Mouse (Mus musculus) heart, postnatal 0 days (tissue): ENCODE measurements around the gene Nr6a1. TPM values are rescaled to one million over a fixed set of nuclear protein-coding genes. Genes with fewer than 3 reads are reported as not detected.
A peak's percentile ranks its signal among the peaks of the same experiment; 100 is the strongest.

ENCODE experiments used
- ATAC-seq: fragments of 200-750 bp; cut with Nextera tagmentation; 2 replicates; pipeline ENCODE4 v1.8.0; 2017; ENCODE audit warnings: low read depth, moderate number of reproducible peaks, moderate library complexity; ENCODE audit not compliant: insufficient read depth
- DNase-seq: peaks from one replicate; pipeline ENCODE4 v3.0.0-alpha.2; 2016; ENCODE audit warnings: low spot score
- H3K27ac ChIP-seq: fragments of 300-500 bp; sonication (generic); 2 replicates; pipeline ENCODE4 v1.5.1; 2014; ENCODE audit warnings: low read depth, mild to moderate bottlenecking
- H3K27me3 ChIP-seq: fragments of 300-500 bp; sonication (generic); 2 replicates; pipeline ENCODE4 v1.6.1; 2014; ENCODE audit warnings: low read length, mixed read lengths; ENCODE audit not compliant: control insufficient read depth, insufficient read depth
- H3K36me3 ChIP-seq: fragments of 300-500 bp; sonication (generic); replicated peaks from 2 replicates; pipeline ENCODE4 v1.6.1; 2014; ENCODE audit warnings: low read length, mixed read lengths; ENCODE audit not compliant: control insufficient read depth, insufficient read depth
- H3K4me1 ChIP-seq: fragments of 300-500 bp; sonication (generic); 2 replicates; pipeline ENCODE4 v1.6.1; 2014; ENCODE audit warnings: antibody characterized with exemption; ENCODE audit not compliant: control insufficient read depth, insufficient read depth
- H3K4me2 ChIP-seq: fragments of 300-500 bp; sonication (generic); 2 replicates; pipeline ENCODE4 v1.6.1; 2014; ENCODE audit warnings: low read depth, mild to moderate bottlenecking, low read length, moderate library complexity
- H3K4me3 ChIP-seq: fragments of 300-500 bp; sonication (generic); 2 replicates; pipeline ENCODE4 v1.5.1; 2014; ENCODE audit warnings: low read depth, low read length
- H3K9ac ChIP-seq: fragments of 300-500 bp; sonication (generic); replicated peaks from 2 replicates; pipeline ENCODE4 v1.6.1; 2014; ENCODE audit warnings: low read depth, low read length, mixed read lengths
- H3K9me3 ChIP-seq: fragments of 300-500 bp; sonication (generic); replicated peaks from 2 replicates; pipeline ENCODE4 v1.6.1; 2016; ENCODE audit warnings: low read length; ENCODE audit not compliant: control insufficient read depth
- CTCF ChIP-seq: IDR thresholded peaks from 2 replicates; pipeline ENCODE4 v1.5.1; 2016; ENCODE audit warnings: antibody characterized with exemption, control low read depth, low read depth
- EP300 ChIP-seq: IDR thresholded peaks from 2 replicates; pipeline ENCODE4 v1.6.1; 2016; ENCODE audit warnings: antibody characterized with exemption, low read depth
- WGBS: fragments of 180-500 bp; shearing (Covaris S2); extraction: QIAGEN DNeasy Blood & Tissue Kit; methylation state at CpG from one replicate; pipeline ENCODE4 v1.1.7; 2014; 5-methylcytosine and 5-hydroxymethylcytosine counted together
- polyA plus RNA-seq: library from polyadenylated mRNA; unstranded; fragments of >200 nt; fragmentation: Nextera tagmentation; extraction: Ambion mirVana; gene quantifications from 2 replicates; pipeline ENCODE4 v1.2.1, GENCODE M21; 2015
- total RNA-seq: library from RNA; depleted of rRNA; stranded (reverse); fragments of >200 nt; gene quantifications from 2 replicates; pipeline ENCODE4 v1.2.3, GENCODE M21; 2014; ENCODE audit warnings: low replicate concordance

The Nr6a1 gene
- total and polyA plus RNA-seq, 2 experiments from 2014 or later = 0.31 to 0.99 TPM

DNA sequence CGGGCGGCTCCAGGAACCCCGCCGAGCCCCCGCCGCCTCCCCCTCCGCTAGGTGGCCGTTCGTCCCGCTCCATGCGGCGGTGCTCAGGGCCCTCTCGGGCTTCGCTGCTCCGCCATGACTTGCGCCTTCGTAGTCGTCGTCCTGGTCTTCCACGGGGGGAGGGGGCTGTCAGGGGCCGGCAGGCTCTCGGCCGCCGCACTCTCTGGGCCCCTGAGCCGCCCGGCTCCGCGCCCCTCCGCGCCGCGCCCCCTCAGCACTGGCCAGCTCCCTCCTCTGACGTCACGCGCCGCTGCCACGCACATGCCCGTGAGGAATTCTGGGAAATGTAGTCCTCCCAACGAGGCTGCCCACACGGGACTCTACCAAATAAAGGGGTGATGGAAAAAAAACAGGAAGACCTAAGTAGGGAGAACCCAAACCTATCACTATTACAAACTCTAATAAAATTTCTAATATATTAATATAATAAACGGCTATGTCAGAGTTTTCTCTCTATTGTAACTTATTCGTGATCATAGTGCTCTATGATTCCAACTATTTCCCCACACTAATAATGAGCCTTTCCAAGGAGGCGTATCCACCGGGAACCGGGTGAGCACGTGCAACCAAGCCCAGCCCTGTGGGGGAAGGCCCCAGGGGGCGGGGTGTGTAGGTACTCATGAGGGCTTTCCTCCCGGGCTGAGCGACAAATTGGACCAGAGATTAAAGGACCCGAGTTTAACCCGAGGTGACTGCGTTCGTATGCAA lies 1.2 kb downstream of the Nr6a1 start:
- H3K4me1 ChIP-seq = 0 out of 2 replicates have a peak, but pooled peaks cover 6% of the 10 kb centered on the region
- H3K9ac ChIP-seq = peak overlapping the region; percentile 67
- H3K36me3 ChIP-seq = no peaks in the 10 kb centered on the region
- peaks cover 20% of the 10 kb centered on the region for H3K27me3 ChIP-seq
- TF ChIP-seq CTCF (no peak; the same call in 1 of the 2 replicates), EP300 (peak; percentile 79; the same call in 1 of the 2 replicates)
- 0% methylated on average over 44 of the region's 53 CpGs for WGBS
- H3K9me3 ChIP-seq = no peaks in the 10 kb centered on the region
- H3K27ac ChIP-seq = 0 out of 2 replicates have a peak overlapping the region, but pooled peaks have one; percentile 4
- peak overlapping the region; percentile 97 for H3K4me3 ChIP-seq
- peak; percentile 96 for DNase-seq
- ATAC-seq = peak; percentile 95
- H3K4me2 ChIP-seq = peak overlapping the region; percentile 98

DNA sequence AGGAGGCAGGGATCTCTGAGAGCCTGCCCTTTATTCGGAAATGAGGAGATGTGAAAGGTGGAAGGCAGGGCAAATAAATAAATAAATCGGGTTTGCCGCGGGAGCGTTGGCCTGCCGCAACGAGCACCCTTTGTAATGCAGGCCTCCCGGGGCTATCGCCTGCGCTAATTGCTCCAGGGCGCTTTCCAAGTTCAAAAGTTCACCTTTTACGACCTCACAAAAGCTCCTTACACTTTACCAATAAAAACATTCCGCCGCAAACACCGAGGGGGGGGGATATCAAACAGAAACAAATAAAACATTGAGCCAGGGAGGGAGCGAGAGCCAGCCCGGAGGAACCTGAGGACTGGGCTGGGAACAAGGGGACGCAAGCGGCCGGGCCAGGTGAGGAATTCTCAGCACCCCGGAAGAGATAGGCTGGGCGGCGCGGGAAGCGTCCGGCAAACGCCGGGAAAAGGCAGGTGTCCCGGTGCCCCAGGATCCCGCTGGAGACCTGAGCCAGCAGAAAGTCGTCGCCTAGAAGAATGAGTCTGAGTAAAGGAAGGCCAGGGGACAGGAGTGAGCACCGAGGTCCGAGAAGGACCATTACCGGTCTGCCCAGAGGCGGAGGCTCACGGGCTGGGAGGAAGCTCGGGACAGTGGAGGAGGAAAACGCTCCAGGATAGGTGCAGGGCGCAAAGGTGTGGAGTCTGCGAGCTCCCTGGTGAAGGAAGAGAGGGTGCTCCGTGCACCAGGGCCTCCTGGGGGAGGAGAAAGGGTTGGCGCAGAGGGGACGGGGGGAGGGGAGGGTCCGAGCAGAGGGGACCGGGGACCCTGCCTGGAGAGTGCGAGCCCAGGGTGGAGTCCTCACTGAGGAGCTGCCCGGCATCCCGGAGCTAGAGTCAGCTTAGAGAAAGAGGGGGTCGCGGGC lies 2.1 kb downstream of the Nr6a1 start:
- peak; percentile 24; the same call in 1 of the 2 replicates for ATAC-seq
- H3K27ac ChIP-seq = 0 out of 2 replicates have a peak overlapping the region, but pooled peaks have one; percentile 4
- peak overlapping the region; percentile 67 for H3K9ac ChIP-seq
- H3K27me3 ChIP-seq = peaks cover 20% of the 10 kb centered on the region
- TF ChIP-seq EP300 (no peak), CTCF (no peak)
- peak overlapping the region; percentile 98 for H3K4me2 ChIP-seq
- H3K36me3 ChIP-seq = no peaks in the 10 kb centered on the region
- no peaks in the 10 kb centered on the region for H3K9me3 ChIP-seq
- peak overlapping the region; percentile 97 for H3K4me3 ChIP-seq
- under 1% methylated on average over 50 of the region's 51 CpGs for WGBS
- H3K4me1 ChIP-seq = 0 out of 2 replicates have a peak, but pooled peaks cover 6% of the 10 kb centered on the region
- no peak for DNase-seq

DNA sequence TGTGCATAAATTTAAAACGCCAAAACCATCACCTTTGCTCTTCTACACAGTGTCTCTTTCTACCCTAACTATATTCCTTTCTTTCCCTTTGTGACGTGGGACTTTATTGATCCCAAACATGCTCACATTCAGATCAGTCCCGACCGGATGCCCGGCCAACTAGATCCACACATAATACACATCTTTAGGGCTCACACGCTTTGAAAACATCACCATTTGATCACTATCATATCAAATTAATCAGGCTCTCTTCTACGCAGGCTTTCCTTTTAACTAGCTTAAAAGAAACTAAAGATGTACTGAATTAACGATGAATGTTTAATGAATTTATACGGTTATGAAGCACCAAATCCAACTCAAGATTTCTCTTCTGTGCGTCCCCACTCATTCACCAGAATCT lies 2.9 kb downstream of the Nr6a1 start:
- no peak for TF ChIP-seq EP300
- no peak for TF ChIP-seq CTCF
- 47% methylated on average over 10 of the region's 10 CpGs for WGBS
- 0 out of 2 replicates have a peak, but pooled peaks cover 6% of the 10 kb centered on the region for H3K4me1 ChIP-seq
- H3K36me3 ChIP-seq = no peaks in the 10 kb centered on the region
- DNase-seq (no peak), ATAC-seq (no peak)
- H3K9me3 ChIP-seq = no peaks in the 10 kb centered on the region
- H3K4me2 ChIP-seq = peak overlapping the region; percentile 98
- peaks cover 20% of the 10 kb centered on the region for H3K27me3 ChIP-seq
- H3K27ac ChIP-seq = no peak overlapping the region
- no peak overlapping the region for H3K9ac ChIP-seq
- peak overlapping the region; percentile 97 for H3K4me3 ChIP-seq

DNA sequence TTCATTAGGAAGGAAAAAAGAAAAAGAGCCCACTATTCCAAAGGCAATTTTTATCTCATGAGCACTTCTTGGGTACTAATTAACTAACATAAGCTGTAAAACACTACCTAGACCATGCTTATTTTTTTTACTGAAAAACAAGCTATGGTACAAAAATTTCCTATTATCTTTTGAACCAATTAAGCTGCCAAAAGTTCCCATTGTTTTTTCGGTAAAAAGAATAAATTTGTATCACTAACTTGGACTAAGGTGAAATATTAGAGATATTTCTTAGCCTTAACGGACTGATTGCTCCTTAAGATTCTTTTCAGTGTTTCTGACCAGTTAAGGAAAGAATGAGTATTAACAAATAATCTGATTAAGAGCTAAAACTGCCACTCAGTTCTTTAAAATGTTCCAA lies 3.6 kb downstream of the Nr6a1 start:
- TF ChIP-seq EP300 (no peak), CTCF (no peak)
- Histone ChIP-seq H3K9ac (no peak overlapping the region), H3K4me1 (0 out of 2 replicates have a peak, but pooled peaks cover 6% of the 10 kb centered on the region), H3K4me2 (no peak overlapping the region), H3K9me3 (no peaks in the 10 kb centered on the region), H3K27me3 (peaks cover 20% of the 10 kb centered on the region), H3K36me3 (no peaks in the 10 kb centered on the region), H3K4me3 (no peak overlapping the region), H3K27ac (no peak overlapping the region)
- 79% methylated on average over 2 of the region's 2 CpGs for WGBS
- DNase-seq (no peak), ATAC-seq (no peak)

DNA sequence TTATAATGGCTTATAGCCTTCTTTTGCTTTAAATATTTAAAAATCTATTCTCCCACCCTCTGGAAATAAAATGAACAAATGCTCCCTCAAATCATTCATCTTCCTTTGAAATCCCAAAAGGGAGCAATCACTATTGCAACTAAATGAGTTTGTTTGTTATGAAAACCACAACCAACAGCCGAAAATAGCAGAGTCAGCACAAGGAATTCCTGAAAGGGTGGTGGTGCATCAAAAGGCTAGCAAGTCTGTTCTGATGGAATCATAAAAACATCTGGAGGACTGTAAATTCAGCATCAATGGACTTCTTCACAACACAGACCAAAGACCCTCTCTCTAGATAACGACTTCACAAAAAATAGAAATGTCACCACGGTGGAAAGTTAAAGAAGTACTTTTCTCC lies 4.0 kb downstream of the Nr6a1 start:
- H3K27ac ChIP-seq = no peak overlapping the region
- H3K4me3 ChIP-seq = no peak overlapping the region
- no peak overlapping the region for H3K9ac ChIP-seq
- TF ChIP-seq CTCF (no peak), EP300 (no peak)
- ATAC-seq (no peak), DNase-seq (no peak)
- H3K27me3 ChIP-seq = peaks cover 20% of the 10 kb centered on the region
- WGBS = 68% methylated on average over 3 of the region's 3 CpGs
- H3K9me3 ChIP-seq = no peaks in the 10 kb centered on the region
- no peaks in the 10 kb centered on the region for H3K36me3 ChIP-seq
- H3K4me1 ChIP-seq = 0 out of 2 replicates have a peak, but pooled peaks cover 6% of the 10 kb centered on the region
- no peak overlapping the region for H3K4me2 ChIP-seq
